Mouse (Mus musculus): ENCODE data around the gene Hoxa10. TPM values are rescaled to one million over a fixed set of nuclear protein-coding genes. Genes with fewer than 3 reads are reported as not detected.

Hoxa10 gene
- polyA plus RNA-seq, 1 experiment from 2014 or later: not detected

DNA sequence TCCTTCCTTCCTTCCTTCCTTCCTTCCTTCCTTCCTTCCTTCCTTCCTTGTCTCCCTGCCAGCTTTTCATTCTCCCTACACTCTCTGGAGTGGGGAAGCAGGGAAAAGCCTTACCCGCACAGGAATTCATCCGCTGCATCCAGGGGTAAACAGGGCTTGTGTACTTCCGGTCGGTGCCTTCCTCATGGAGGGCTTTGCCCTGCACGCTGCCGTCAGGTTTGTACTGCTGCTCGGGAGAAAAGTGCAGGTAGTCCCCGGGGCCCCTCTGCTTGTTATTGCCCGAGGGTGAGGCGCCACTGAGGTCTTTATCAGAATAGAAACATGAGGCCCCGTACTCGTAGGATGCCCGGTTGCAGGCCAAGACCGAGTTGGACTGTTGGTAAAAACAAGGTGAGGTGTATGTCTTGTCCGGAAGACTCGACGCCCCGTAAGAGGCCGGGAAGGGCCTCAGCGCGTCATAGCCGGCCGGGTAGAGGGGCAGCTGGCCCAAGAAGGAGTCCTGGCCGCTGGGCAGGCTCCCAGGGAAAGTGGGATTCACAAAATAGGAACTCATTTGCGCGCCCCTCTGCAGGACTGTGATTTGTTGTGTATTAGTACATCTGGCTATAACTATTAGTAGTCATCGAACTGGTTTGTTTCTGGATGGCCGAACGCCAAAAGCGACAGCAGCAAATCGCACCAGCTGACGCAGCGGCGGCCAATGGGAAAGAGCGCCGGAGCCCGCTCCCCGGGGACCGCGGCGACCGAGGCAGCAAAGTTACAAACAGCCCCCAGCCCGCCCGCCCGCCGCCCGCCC lies 32.4 kb downstream of the Hoxa10 start, which contains the start of gene Hoxa6:
Gene Hoxa6, minus strand, starts transcription at position 651 of the 796 bp plus-strand sequence.
- DNase-seq (ENCODE audit: low spot score) (peak; percentile 55), ATAC-seq (ENCODE audit: low FRiP score) (no peak)
- H3K27me3 ChIP-seq (ENCODE audit: control insufficient read depth, insufficient read depth, low read length): peaks cover 94% of the 10 kb centered on the region
- 0 out of 2 replicates have a peak within 1 kb of the TSS, but pooled peaks have one; percentile 11 for H3K9ac ChIP-seq (ENCODE audit: low read depth, low read length)
- peaks cover 4% of the 10 kb centered on the region; the same call in 1 of the 2 replicates for H3K4me1 ChIP-seq (replicated peaks; ENCODE audit: control insufficient read depth, insufficient read depth, low read length)
- H3K27ac ChIP-seq (ENCODE audit: low read depth, low read length): 0 out of 2 replicates have a peak within 1 kb of the TSS, but pooled peaks have one; percentile 30
- WGBS: 1% methylated on average over 42 of the region's 47 CpGs
- H3K36me3 ChIP-seq (ENCODE audit: control insufficient read depth, insufficient read depth, low read length): no peaks in the 10 kb centered on the region
- peak within 1 kb of the TSS; percentile 23 for H3K4me3 ChIP-seq (ENCODE audit: low read depth, low read length)
- no peaks in the 10 kb centered on the region for H3K9me3 ChIP-seq (ENCODE audit: control insufficient read depth, low read length)
- peak within 1 kb of the TSS; percentile 23 for H3K4me2 ChIP-seq (replicated peaks; ENCODE audit: low read depth, low read length)

DNA sequence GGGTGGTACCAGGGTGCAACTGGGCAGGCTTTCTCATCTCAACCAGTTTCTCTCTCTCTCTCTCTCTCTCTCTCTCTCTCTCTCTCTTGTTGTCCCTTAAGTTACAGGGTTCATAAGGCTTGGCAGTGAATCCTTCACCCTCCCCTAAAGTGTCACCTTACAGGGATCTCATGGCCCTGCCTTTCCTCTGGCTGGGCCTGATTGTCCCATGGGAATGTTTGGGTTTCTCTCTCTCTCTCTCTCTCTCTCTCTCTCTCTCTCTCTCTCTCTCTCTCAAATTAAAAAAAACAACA lies 33.0 kb downstream of the Hoxa10 start:
- Histone ChIP-seq H3K9ac (ENCODE audit: low read depth, low read length) (no peak overlapping the region), H3K27ac (ENCODE audit: low read depth, low read length) (no peak overlapping the region), H3K4me2 (replicated peaks; ENCODE audit: low read depth, low read length) (peak overlapping the region; percentile 14; the same call in 1 of the 2 replicates), H3K4me1 (replicated peaks; ENCODE audit: control insufficient read depth, insufficient read depth, low read length) (peaks cover 4% of the 10 kb centered on the region; the same call in 1 of the 2 replicates), H3K4me3 (ENCODE audit: low read depth, low read length) (no peak overlapping the region), H3K36me3 (ENCODE audit: control insufficient read depth, insufficient read depth, low read length) (no peaks in the 10 kb centered on the region), H3K27me3 (ENCODE audit: control insufficient read depth, insufficient read depth, low read length) (peaks cover 94% of the 10 kb centered on the region), H3K9me3 (ENCODE audit: control insufficient read depth, low read length) (no peaks in the 10 kb centered on the region)
- DNase-seq (ENCODE audit: low spot score) (no peak), ATAC-seq (ENCODE audit: low FRiP score) (no peak)

GRCm38 (mm10) chr6:52206882-52207683 lies 33.6 kb downstream of the Hoxa10 start:
- Histone ChIP-seq H3K36me3 (ENCODE audit: control insufficient read depth, insufficient read depth, low read length) (no peaks in the 10 kb centered on the region), H3K4me3 (ENCODE audit: low read depth, low read length) (no peak overlapping the region; the same call in 1 of the 2 replicates), H3K9ac (ENCODE audit: low read depth, low read length) (peak overlapping the region; percentile 12; the same call in 1 of the 2 replicates), H3K27me3 (ENCODE audit: control insufficient read depth, insufficient read depth, low read length) (peaks cover 93% of the 10 kb centered on the region), H3K27ac (ENCODE audit: low read depth, low read length) (no peak overlapping the region), H3K4me2 (replicated peaks; ENCODE audit: low read depth, low read length) (peak overlapping the region; percentile 14; the same call in 1 of the 2 replicates), H3K4me1 (replicated peaks; ENCODE audit: control insufficient read depth, insufficient read depth, low read length) (peaks cover 4% of the 10 kb centered on the region; the same call in 1 of the 2 replicates), H3K9me3 (ENCODE audit: control insufficient read depth, low read length) (no peaks in the 10 kb centered on the region)
- 8% methylated on average over 4 of the region's 4 CpGs for WGBS
- no peak for ATAC-seq (ENCODE audit: low FRiP score)
- DNase-seq (ENCODE audit: low spot score): peak; percentile 54

DNA sequence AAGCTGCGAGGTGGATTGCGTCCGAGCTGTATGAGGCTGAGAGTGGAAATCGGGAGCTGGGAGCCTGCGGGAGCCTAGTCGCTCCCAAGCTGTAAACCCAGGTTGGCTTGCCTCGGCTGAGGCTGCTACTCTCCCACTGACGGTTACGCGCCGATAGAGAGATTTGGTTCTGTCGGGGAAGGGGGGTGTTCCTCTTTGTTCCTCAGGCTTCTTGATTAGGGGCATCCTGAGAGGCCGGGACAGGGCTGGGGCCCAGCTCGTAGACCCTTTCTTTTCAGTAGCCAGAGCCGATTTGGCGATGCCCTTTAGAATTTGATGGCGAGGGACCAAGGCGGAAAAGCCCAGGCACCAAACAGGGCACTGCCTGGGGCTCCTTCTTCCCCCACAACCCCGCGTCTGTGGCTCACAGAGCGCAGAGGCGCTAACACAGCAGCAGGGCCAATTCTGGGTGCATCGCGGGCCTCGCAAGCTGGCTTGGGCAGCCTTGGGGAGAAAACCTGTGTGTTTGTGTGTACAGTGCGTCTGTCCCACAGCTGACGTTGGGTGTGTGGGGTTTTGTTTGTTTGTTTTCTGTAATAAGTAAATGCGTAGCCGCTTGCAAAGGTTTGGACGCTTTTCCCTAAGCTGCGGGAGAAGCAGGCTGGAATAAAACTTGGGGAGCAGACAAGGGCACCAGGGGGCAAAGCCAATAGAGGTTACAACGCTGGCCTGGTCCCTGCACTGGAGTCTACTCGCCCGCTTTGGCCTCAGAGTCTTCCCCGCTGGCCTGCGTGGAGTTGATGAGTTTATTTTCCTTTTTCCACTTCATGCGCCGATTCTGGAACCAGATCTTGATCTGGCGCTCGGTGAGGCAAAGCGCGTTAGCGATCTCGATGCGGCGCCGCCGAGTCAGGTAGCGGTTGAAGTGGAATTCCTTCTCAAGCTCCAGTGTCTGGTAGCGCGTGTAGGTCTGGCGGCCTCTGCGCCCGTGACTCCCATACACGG lies 34.7 kb downstream of the Hoxa10 start:
- ATAC-seq (ENCODE audit: low FRiP score) (no peak), DNase-seq (ENCODE audit: low spot score) (peak; percentile 65)
- H3K27me3 ChIP-seq (ENCODE audit: control insufficient read depth, insufficient read depth, low read length): peaks cover 91% of the 10 kb centered on the region
- H3K36me3 ChIP-seq (ENCODE audit: control insufficient read depth, insufficient read depth, low read length): no peaks in the 10 kb centered on the region
- peak overlapping the region; percentile 39 for H3K4me2 ChIP-seq (replicated peaks; ENCODE audit: low read depth, low read length)
- H3K27ac ChIP-seq (ENCODE audit: low read depth, low read length): peak overlapping the region; percentile 48
- WGBS: under 1% methylated on average over 55 of the region's 55 CpGs
- no peaks in the 10 kb centered on the region for H3K9me3 ChIP-seq (ENCODE audit: control insufficient read depth, low read length)
- H3K4me3 ChIP-seq (ENCODE audit: low read depth, low read length): peak overlapping the region; percentile 17
- peak overlapping the region; percentile 12 for H3K9ac ChIP-seq (ENCODE audit: low read depth, low read length)
- 0 out of 2 replicates have a peak, but pooled peaks cover 4% of the 10 kb centered on the region for H3K4me1 ChIP-seq (replicated peaks; ENCODE audit: control insufficient read depth, insufficient read depth, low read length)

DNA sequence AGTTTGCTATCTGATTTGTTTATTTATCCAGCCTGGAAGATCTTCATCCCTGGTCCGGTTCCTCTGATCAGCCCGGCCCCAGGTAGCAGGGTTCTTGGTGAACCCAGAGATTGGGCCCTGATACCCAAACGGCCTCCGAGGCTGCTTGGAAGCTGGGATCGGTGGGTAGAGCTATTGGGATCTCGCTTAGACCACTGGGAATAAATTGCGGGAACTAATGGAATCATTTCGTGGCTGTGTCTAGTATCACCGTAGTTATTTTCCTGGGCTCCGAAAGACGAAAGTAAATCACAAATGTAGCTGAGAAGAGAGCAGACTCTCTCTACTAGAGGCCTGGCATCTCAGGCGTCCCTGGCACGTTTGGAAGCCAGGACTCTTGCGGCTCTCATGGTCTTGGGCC lies 35.4 kb downstream of the Hoxa10 start:
- H3K27me3 ChIP-seq (ENCODE audit: control insufficient read depth, insufficient read depth, low read length): peaks cover 93% of the 10 kb centered on the region
- WGBS: 3% methylated on average over 14 of the region's 14 CpGs
- peak overlapping the region; percentile 48 for H3K27ac ChIP-seq (ENCODE audit: low read depth, low read length)
- no peaks in the 10 kb centered on the region for H3K36me3 ChIP-seq (ENCODE audit: control insufficient read depth, insufficient read depth, low read length)
- no peaks in the 10 kb centered on the region for H3K9me3 ChIP-seq (ENCODE audit: control insufficient read depth, low read length)
- no peak for ATAC-seq (ENCODE audit: low FRiP score)
- peak overlapping the region; percentile 39; the same call in 1 of the 2 replicates for H3K4me2 ChIP-seq (replicated peaks; ENCODE audit: low read depth, low read length)
- H3K9ac ChIP-seq (ENCODE audit: low read depth, low read length): peak overlapping the region; percentile 12; the same call in 1 of the 2 replicates
- peak; percentile 66 for DNase-seq (ENCODE audit: low spot score)
- H3K4me3 ChIP-seq (ENCODE audit: low read depth, low read length): peak overlapping the region; percentile 17; the same call in 1 of the 2 replicates
- H3K4me1 ChIP-seq (replicated peaks; ENCODE audit: control insufficient read depth, insufficient read depth, low read length): 0 out of 2 replicates have a peak, but pooled peaks cover 4% of the 10 kb centered on the region

DNA sequence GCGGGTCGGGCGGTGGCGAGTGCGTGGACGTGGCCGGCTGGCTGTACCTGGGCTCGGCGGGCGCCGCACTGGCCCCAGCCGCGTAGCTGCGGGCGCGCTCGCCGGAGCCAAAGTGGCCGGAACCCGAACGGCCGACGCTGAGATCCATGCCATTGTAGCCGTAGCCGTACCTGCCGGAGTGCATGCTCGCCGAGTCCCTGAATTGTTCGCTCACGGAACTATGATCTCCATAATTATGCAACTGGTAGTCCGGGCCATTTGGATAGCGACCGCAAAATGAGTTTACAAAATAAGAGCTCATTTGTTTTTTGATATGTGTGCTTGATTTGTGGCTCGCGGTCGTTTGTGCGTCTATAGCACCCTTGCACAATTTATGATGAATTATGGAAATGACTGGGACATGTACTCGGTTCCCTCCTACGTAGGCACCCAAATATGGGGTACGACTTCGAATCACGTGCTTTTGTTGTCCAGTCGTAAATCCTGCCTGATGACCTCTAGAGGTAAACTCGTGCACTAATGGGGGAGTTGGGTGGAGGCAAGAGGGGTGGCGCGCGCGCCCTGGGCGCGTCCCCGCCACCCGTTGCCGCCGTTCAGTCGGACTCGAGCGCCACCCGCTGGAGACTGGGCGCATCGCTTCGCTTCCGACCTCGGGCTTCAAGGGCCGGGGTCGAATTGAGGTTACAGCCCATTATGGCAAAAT lies 36.5 kb downstream of the Hoxa10 start, which contains the start of gene Hoxa5:
Gene Hoxa5, minus strand, starts transcription at position 538 of the 703 bp plus-strand sequence.
- peak within 1 kb of the TSS; percentile 77 for H3K9ac ChIP-seq (ENCODE audit: low read depth, low read length)
- no peaks in the 10 kb centered on the region for H3K36me3 ChIP-seq (ENCODE audit: control insufficient read depth, insufficient read depth, low read length)
- peak within 1 kb of the TSS; percentile 56 for H3K4me3 ChIP-seq (ENCODE audit: low read depth, low read length)
- H3K27me3 ChIP-seq (ENCODE audit: control insufficient read depth, insufficient read depth, low read length): peaks cover 93% of the 10 kb centered on the region
- no peaks in the 10 kb centered on the region for H3K9me3 ChIP-seq (ENCODE audit: control insufficient read depth, low read length)
- peak within 1 kb of the TSS; percentile 79 for H3K27ac ChIP-seq (ENCODE audit: low read depth, low read length)
- H3K4me1 ChIP-seq (replicated peaks; ENCODE audit: control insufficient read depth, insufficient read depth, low read length): 0 out of 2 replicates have a peak, but pooled peaks cover 4% of the 10 kb centered on the region
- under 1% methylated on average over 58 of the region's 65 CpGs for WGBS
- DNase-seq (ENCODE audit: low spot score) (peak; percentile 62), ATAC-seq (ENCODE audit: low FRiP score) (peak; percentile 64; the same call in 1 of the 2 replicates)
- peak within 1 kb of the TSS; percentile 59 for H3K4me2 ChIP-seq (replicated peaks; ENCODE audit: low read depth, low read length)

GRCm38 (mm10) chr6:52203371-52204049 lies 37.1 kb downstream of the Hoxa10 start:
- WGBS: under 1% methylated on average over 37 of the region's 46 CpGs
- H3K4me1 ChIP-seq (replicated peaks; ENCODE audit: control insufficient read depth, insufficient read depth, low read length): 0 out of 2 replicates have a peak, but pooled peaks cover under 1% of the 10 kb centered on the region
- H3K27me3 ChIP-seq (ENCODE audit: control insufficient read depth, insufficient read depth, low read length): peaks cover 91% of the 10 kb centered on the region
- no peaks in the 10 kb centered on the region for H3K9me3 ChIP-seq (ENCODE audit: control insufficient read depth, low read length)
- no peaks in the 10 kb centered on the region for H3K36me3 ChIP-seq (ENCODE audit: control insufficient read depth, insufficient read depth, low read length)
- H3K9ac ChIP-seq (ENCODE audit: low read depth, low read length): peak overlapping the region; percentile 77
- no peak for DNase-seq (ENCODE audit: low spot score)
- ATAC-seq (ENCODE audit: low FRiP score): peak; percentile 43; the same call in 1 of the 2 replicates
- H3K4me2 ChIP-seq (replicated peaks; ENCODE audit: low read depth, low read length): peak overlapping the region; percentile 59
- H3K4me3 ChIP-seq (ENCODE audit: low read depth, low read length): peak overlapping the region; percentile 56
- H3K27ac ChIP-seq (ENCODE audit: low read depth, low read length): peak overlapping the region; percentile 79
